Mouse (Mus musculus) bone marrow macrophage, adult 2 months (primary cell): ENCODE measurements around the gene Gm49380.

Source experiments
- CTCF ChIP-seq: IDR thresholded peaks from 2 replicates; pipeline ENCODE4 v1.5.1; 2012; ENCODE audit warnings: low read depth, mild to moderate bottlenecking, low read length, moderate library complexity
- POLR2A ChIP-seq: IDR thresholded peaks from 2 replicates; pipeline ENCODE4 v1.6.1; 2012; ENCODE audit warnings: mild to moderate bottlenecking, low read depth, low read length, borderline replicate concordance

GRCm38 (mm10) chr9:44070844-44071231 is 42.5 kb downstream of the Gm49380 start:
- TF ChIP-seq CTCF, result no peak
- no peak for TF ChIP-seq POLR2A
